Mouse (Mus musculus) CD4-positive helper T cell, adult 2 months (primary cell): ENCODE measurements around the gene Plagl1.

ENCODE experiments used
- DNase-seq: peaks from one replicate; pipeline ENCODE4 v3.0.0-alpha.2; 2012; ENCODE audit warnings: low read depth, missing footprints, low spot score

The Plagl1 gene

GRCm38 (mm10) chr10:13133850-13134249, 73.5 kb downstream of the Plagl1 start:
- no peak for DNase-seq

GRCm38 (mm10) chr10:13135276-13135675, 75.0 kb downstream of the Plagl1 start:
- DNase-seq = no peak

GRCm38 (mm10) chr10:13135751-13136150, 75.4 kb downstream of the Plagl1 start:
- DNase-seq = no peak

- DNase-seq = no peak
Observed at GRCm38 (mm10) chr10:13137906-13138305, 77.6 kb downstream of the Plagl1 start.

- DNase-seq = no peak
Observed at GRCm38 (mm10) chr10:13140434-13140833, 80.1 kb downstream of the Plagl1 start.

GRCm38 (mm10) chr10:13150435-13150834, 90.1 kb downstream of the Plagl1 start:
- DNase-seq = no peak

GRCm38 (mm10) chr10:13151353-13151752, 91.0 kb downstream of the Plagl1 start:
- no peak for DNase-seq

- no peak for DNase-seq
Observed at GRCm38 (mm10) chr10:13152811-13153364, 92.6 kb downstream of the Plagl1 start.

- no peak for DNase-seq
Observed at GRCm38 (mm10) chr10:13155377-13155776, 95.1 kb downstream of the Plagl1 start.

GRCm38 (mm10) chr10:13160913-13161312, 100.6 kb downstream of the Plagl1 start:
- no peak for DNase-seq

GRCm38 (mm10) chr10:13162031-13162430, 101.7 kb downstream of the Plagl1 start:
- DNase-seq = no peak

- DNase-seq = no peak
Observed at GRCm38 (mm10) chr10:13168461-13168860, 108.2 kb downstream of the Plagl1 start.

GRCm38 (mm10) chr10:13170739-13171448, 110.6 kb downstream of the Plagl1 start:
- DNase-seq = no peak

GRCm38 (mm10) chr10:13171461-13171860, 111.2 kb downstream of the Plagl1 start:
- DNase-seq = no peak

GRCm38 (mm10) chr10:13172798-13173221, 112.5 kb downstream of the Plagl1 start:
- no peak for DNase-seq

GRCm38 (mm10) chr10:13175866-13176265, 115.6 kb downstream of the Plagl1 start:
- no peak for DNase-seq

GRCm38 (mm10) chr10:13177973-13178624, 117.8 kb downstream of the Plagl1 start, which contains the start of gene Zc2hc1b:
Gene Zc2hc1b (minus strand): TSS chr10:13178023.
- DNase-seq = no peak

GRCm38 (mm10) chr10:13180211-13180610, 119.9 kb downstream of the Plagl1 start:
- no peak for DNase-seq
